Mouse (Mus musculus) lung, embryonic 14.5 days (tissue): ENCODE data around the gene Ahnak. TPM values are rescaled to one million over a fixed set of nuclear protein-coding genes. Genes with fewer than 3 reads are reported as not detected.
A peak's percentile ranks its signal among the peaks of the same experiment; 100 is the strongest.

Experiments
- ATAC-seq: fragments of 200-750 bp; cut with Nextera tagmentation; 2 replicates; pipeline ENCODE4 v1.8.0; 2017; ENCODE audit warnings: mild to moderate bottlenecking, moderate TSS enrichment, moderate library complexity; ENCODE audit not compliant: insufficient read depth
- DNase-seq: peaks from one replicate; pipeline ENCODE4 v3.0.0-alpha.2; 2015
- H3K27ac ChIP-seq: fragments of 300-500 bp; sonication (generic); 2 replicates; pipeline ENCODE4 v1.5.1; 2014; ENCODE audit warnings: low read depth, mild to moderate bottlenecking, moderate library complexity
- H3K27me3 ChIP-seq: fragments of 300-500 bp; sonication (generic); 2 replicates; pipeline ENCODE4 v1.6.1; 2014; ENCODE audit warnings: low read length, control low read depth; ENCODE audit not compliant: insufficient read depth
- H3K36me3 ChIP-seq: fragments of 300-500 bp; sonication (generic); 2 replicates; pipeline ENCODE4 v1.6.1; 2014; ENCODE audit warnings: control low read depth; ENCODE audit not compliant: insufficient read depth
- H3K4me1 ChIP-seq: fragments of 300-500 bp; sonication (generic); 2 replicates; pipeline ENCODE4 v1.6.1; 2014; ENCODE audit warnings: antibody characterized with exemption, control low read depth; ENCODE audit not compliant: insufficient read depth
- H3K4me2 ChIP-seq: fragments of 300-500 bp; sonication (generic); 2 replicates; pipeline ENCODE4 v1.6.1; 2014; ENCODE audit warnings: mild to moderate bottlenecking
- H3K4me3 ChIP-seq: fragments of 300-500 bp; sonication (generic); 2 replicates; pipeline ENCODE4 v1.5.1; 2014; ENCODE audit warnings: low read depth, low read length
- H3K9ac ChIP-seq: fragments of 300-500 bp; sonication (generic); 2 replicates; pipeline ENCODE4 v1.6.1; 2014
- H3K9me3 ChIP-seq: fragments of 300-500 bp; sonication (generic); 2 replicates; pipeline ENCODE4 v1.6.1; 2016; ENCODE audit warnings: low read depth, low read length, control low read depth
- CTCF ChIP-seq: IDR thresholded peaks from 2 replicates; pipeline ENCODE4 v1.5.1; 2016; ENCODE audit warnings: antibody characterized with exemption, low read depth
- WGBS: fragments of 180-500 bp; shearing (Covaris S2); extraction: QIAGEN DNeasy Blood & Tissue Kit; methylation state at CpG from one replicate; pipeline ENCODE4 v1.1.7; 2014; 5-methylcytosine and 5-hydroxymethylcytosine counted together
- polyA plus RNA-seq: library from polyadenylated mRNA; unstranded; fragments of >200 nt; fragmentation: Nextera tagmentation; extraction: Ambion mirVana; gene quantifications from 2 replicates; pipeline ENCODE4 v1.2.1, GENCODE M21; 2014

Ahnak gene
- 14.9 and 15.8 TPM in 2 replicates for polyA plus RNA-seq

DNA sequence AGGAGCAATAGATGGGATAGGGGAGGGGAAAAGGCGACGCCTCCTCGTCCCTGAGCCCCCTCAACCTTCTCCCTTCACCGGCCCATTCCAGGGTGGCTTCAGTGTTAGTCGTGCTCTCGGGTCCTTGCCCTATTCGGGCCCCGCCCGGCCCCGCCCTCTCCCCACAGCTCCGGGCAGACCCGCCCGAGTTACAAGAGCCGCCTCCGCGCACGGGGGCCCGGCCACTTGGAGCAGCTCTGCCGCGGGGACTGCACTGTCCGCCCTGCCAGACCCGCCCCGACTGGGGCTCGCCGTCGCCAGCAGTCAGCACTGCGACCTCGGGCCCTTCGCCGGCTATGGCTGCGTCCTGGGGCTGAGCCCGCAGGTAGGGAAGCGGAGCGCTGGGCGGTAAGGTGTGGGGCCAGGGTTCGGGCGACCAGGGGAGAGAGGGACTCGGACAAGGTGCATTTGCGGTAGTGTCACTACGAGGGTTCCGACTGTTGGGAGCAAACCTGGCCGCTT is at the start of gene Ahnak:
Gene Ahnak (plus strand): TSS at position 219 of the 501 bp plus-strand sequence.
- Histone ChIP-seq H3K4me2 (peak within 1 kb of the TSS; percentile 87), H3K4me1 (peaks cover 39% of the 10 kb centered on the region), H3K9me3 (no peaks in the 10 kb centered on the region), H3K9ac (peak within 1 kb of the TSS; percentile 80), H3K36me3 (no peaks in the 10 kb centered on the region), H3K27ac (peak within 1 kb of the TSS; percentile 91), H3K4me3 (peak within 1 kb of the TSS; percentile 73), H3K27me3 (no peaks in the 10 kb centered on the region; the same call in 1 of the 2 replicates)
- DNase-seq (peak; percentile 78), ATAC-seq (peak; percentile 59)
- WGBS, result under 1% methylated on average over 42 of the region's 42 CpGs
- no peak for TF ChIP-seq CTCF

DNA sequence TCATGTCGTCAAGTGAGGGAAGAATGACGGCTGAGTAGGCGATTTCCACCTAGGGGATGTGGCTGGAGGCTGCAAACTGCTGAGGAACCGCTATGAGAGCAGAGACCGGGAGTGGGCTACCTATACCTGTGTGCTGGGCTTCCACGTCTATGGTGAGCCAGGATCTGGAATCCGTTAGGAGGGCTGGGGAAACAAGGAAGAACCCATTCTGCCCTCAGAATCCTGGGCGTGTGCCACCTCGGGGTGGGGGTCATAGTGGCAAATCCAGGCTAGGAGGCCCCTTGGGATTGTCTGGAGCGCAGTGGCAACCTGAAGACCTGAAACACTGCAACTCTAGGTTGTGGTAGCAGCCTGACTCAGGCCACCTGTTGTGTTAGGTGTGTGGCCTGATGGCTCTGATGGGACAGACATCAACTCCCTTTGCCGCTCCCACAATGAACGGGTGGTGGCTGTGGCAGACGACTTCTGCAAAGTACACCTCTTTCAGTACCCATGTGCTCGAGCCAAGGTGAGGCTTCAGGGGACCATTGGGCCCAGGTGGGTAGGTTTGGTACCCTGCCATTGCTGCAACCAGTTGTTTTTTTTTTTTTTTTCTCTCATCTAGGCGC is 48.5 kb upstream of the Ahnak start:
- peaks cover 15% of the 10 kb centered on the region for H3K4me1 ChIP-seq
- H3K4me3 ChIP-seq, result no peak overlapping the region
- peaks cover 60% of the 10 kb centered on the region for H3K36me3 ChIP-seq
- H3K27me3 ChIP-seq, result no peaks in the 10 kb centered on the region
- peak overlapping the region; percentile 58; the same call in 1 of the 2 replicates for H3K9ac ChIP-seq
- no peak for TF ChIP-seq CTCF
- ATAC-seq (no peak), DNase-seq (no peak)
- WGBS, result 74% methylated on average over 15 of the region's 15 CpGs
- H3K9me3 ChIP-seq, result no peaks in the 10 kb centered on the region
- no peak overlapping the region for H3K27ac ChIP-seq
- H3K4me2 ChIP-seq, result peak overlapping the region; percentile 82

DNA sequence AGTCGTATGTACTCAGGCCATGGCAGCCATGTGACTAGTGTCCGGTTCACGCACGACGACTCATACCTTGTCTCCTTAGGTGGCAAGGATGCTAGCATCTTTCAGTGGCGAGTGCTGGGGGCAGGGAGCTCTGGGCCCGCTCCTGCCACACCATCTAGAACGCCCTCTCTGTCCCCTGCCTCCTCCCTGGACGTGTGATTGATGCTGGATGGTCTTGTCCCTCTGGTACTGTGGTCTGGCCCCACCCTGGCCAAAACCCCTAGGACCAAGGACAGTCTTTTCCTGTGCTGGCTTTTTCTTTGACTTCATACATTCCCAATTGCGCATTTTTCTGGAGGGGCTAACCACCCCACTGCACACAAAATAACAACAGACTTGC is 48.0 kb upstream of the Ahnak start:
- no peak for TF ChIP-seq CTCF
- Histone ChIP-seq H3K4me1 (peaks cover 15% of the 10 kb centered on the region), H3K9ac (peak overlapping the region; percentile 58), H3K36me3 (peaks cover 62% of the 10 kb centered on the region), H3K4me2 (peak overlapping the region; percentile 82), H3K27me3 (no peaks in the 10 kb centered on the region), H3K27ac (peak overlapping the region; percentile 82), H3K4me3 (peak overlapping the region; percentile 96), H3K9me3 (no peaks in the 10 kb centered on the region)
- no peak for DNase-seq
- peak; percentile 34; the same call in 1 of the 2 replicates for ATAC-seq
- 34% methylated on average over 10 of the region's 10 CpGs for WGBS

DNA sequence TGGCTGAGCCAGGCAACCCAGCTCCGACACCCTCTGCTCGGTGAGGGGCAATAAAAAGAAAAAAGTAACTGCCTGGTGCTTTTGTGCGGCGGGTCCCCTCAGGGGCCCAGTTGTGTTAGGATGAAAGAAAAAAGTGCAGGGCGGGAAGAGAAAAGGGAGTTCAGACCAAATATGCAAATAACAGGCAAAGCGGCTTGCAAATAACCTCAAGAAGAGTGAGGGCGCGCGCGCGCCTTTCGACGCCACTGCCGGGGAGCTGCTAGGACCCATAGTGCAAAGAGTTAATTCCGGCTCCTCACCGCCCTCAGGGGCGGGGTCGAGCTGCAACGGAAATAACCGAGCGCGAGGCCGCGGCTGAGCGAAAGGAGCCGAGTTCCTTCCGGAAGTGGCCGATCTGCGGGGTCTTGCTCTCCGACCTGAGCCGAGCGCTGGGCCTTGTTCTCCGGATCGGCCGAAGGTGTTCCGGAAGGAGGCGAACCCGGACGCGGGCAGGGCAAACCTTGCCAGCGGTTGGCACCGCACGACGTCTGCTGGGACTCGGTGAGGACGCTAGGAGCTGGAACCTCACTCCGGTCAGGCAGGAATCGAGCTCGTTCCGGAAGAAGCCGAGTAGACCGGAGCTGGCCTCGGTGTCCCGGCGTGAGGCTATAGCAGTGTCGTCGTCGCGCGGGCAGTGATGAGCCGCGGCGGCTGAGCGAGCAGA is 47.4 kb upstream of the Ahnak start, which contains the start of gene Mta2:
Gene Mta2 (plus strand): TSS at position 361 of the 703 bp plus-strand sequence.
- Histone ChIP-seq H3K27me3 (no peaks in the 10 kb centered on the region), H3K27ac (peak within 1 kb of the TSS; percentile 99), H3K4me2 (peak within 1 kb of the TSS; percentile 82), H3K9me3 (no peaks in the 10 kb centered on the region), H3K4me3 (peak within 1 kb of the TSS; percentile 96), H3K9ac (peak within 1 kb of the TSS; percentile 99), H3K36me3 (peaks cover 62% of the 10 kb centered on the region), H3K4me1 (peaks cover 15% of the 10 kb centered on the region)
- ATAC-seq (peak; percentile 95), DNase-seq (peak; percentile 99)
- 0 out of 2 replicates have a peak, but pooled peaks have one; percentile 14 for TF ChIP-seq CTCF
- under 1% methylated on average over 64 of the region's 64 CpGs for WGBS

DNA sequence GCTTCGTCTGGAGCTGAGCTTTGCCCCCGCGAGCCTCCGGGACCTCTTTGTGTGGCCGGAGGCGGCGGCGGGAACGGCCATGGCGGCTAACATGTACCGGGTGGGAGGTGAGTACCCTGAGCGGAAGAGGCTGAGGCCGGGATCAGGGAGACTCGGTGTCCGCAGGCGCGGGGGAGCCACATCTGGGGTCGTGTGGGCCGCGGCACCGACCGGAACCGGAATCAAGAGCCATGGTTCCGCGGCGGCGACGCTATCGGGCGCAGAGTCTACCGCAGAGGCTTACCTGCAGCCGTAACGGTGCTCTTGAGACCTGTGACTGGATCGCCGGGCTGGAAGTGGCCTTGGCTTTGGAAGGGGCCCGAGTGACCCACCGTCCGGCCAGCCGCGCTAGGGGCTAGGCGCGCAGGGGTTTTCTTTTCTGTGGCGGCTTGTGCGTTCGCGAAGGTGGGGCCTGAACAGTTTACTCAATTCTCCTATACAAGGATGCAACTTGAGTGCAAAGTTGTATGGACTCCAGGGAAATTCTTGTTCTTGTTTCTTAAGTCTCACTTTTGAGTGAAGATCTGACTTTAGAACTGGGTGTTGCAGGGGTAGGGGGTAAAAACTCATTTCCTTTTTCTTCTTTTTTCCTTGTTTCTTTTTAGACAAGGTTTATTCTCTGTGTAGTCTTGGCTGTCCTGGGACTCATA is 46.7 kb upstream of the Ahnak start:
- TF ChIP-seq CTCF, result no peak
- peaks cover 62% of the 10 kb centered on the region for H3K36me3 ChIP-seq
- peak; percentile 35 for ATAC-seq

DNA sequence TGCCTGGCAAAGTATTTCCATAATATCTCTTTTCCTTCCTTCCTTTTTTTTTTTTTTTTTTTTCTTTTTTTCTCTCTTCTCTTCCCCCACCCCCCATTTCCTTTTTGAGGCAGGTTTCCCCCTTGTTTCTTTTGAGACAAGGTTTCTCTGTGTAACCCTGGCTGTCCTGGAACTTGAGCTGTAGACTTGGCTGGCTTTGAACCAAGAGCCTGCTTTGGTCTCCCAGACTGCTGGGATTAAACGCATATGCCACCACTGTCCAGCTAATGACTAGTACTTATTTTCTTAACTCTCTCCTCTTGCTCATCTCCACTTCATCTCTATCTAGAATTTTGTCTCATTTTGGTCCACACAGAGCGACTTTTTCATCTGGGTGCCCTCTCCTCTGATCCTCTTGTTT is 46.0 kb upstream of the Ahnak start:
- no peaks in the 10 kb centered on the region for H3K9me3 ChIP-seq
- H3K36me3 ChIP-seq, result peaks cover 65% of the 10 kb centered on the region
- H3K4me3 ChIP-seq, result peak overlapping the region; percentile 96
- no peaks in the 10 kb centered on the region for H3K27me3 ChIP-seq
- DNase-seq (peak; percentile 15), ATAC-seq (no peak)
- H3K27ac ChIP-seq, result peak overlapping the region; percentile 99; the same call in 1 of the 2 replicates
- H3K4me2 ChIP-seq, result peak overlapping the region; percentile 82
- WGBS, result 49% methylated on average over 2 of the region's 2 CpGs
- peaks cover 15% of the 10 kb centered on the region for H3K4me1 ChIP-seq
- TF ChIP-seq CTCF, result no peak
- H3K9ac ChIP-seq, result peak overlapping the region; percentile 99

More for the DNA sequence above, 46.7 kb upstream of the Ahnak start:
- under 1% methylated on average over 46 of the region's 46 CpGs for WGBS
- H3K9me3 ChIP-seq, result no peaks in the 10 kb centered on the region
- peak overlapping the region; percentile 96 for H3K4me3 ChIP-seq
- DNase-seq, result peak; percentile 61
- no peaks in the 10 kb centered on the region for H3K27me3 ChIP-seq
- H3K27ac ChIP-seq, result peak overlapping the region; percentile 99
- peak overlapping the region; percentile 82 for H3K4me2 ChIP-seq
- peak overlapping the region; percentile 99 for H3K9ac ChIP-seq
- peaks cover 15% of the 10 kb centered on the region for H3K4me1 ChIP-seq
